Mouse (Mus musculus): ENCODE results near the gene Nudt17.
"Not testable (repeated sequence)": the region's sequence is repeated elsewhere in the genome, so short reads cannot be mapped to it uniquely, and the experiment has no call there.

Gene Nudt17

DNA sequence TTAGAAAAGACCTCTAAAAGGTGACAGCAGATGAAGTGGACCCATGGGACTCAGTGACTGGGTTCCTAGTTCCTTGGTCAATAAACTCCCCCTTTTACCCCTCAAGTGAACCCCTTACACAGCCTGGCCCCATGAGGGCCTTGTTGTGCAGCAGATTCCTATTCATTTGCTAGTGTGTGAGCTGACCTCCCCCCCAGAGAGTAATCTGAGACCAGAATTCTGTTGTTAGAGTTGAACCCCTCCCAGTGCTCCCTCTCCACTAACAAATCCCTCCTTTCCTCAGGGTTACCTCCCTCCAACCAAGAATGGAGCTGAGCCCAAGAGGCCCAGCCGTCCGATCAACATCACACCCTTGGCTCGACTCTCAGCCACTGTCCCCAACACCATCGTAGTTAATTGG is 7.4 kb downstream of the Nudt17 start:
- no peak for DNase-seq (ENCODE audit: low spot score)

DNA sequence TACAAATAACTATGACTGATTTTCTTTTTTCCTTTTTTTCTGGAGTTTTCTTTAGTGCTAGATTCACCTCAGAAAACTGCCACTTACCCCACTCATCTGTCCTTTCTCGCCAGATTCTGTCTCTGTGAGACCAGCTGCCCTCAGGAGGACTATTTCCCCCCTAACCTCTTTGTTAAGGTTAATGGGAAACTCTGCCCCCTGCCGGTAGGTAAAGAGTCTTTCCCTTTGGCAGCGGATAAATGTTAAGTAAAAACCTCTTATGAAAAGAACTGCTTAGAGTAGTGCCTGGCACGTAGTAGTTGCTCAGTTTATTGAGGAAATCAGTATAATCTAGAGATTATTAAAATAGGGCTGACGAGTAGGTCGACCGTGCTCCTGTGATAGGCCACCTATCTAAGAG is 8.0 kb downstream of the Nudt17 start:
- DNase-seq (ENCODE audit: low spot score): no peak

DNA sequence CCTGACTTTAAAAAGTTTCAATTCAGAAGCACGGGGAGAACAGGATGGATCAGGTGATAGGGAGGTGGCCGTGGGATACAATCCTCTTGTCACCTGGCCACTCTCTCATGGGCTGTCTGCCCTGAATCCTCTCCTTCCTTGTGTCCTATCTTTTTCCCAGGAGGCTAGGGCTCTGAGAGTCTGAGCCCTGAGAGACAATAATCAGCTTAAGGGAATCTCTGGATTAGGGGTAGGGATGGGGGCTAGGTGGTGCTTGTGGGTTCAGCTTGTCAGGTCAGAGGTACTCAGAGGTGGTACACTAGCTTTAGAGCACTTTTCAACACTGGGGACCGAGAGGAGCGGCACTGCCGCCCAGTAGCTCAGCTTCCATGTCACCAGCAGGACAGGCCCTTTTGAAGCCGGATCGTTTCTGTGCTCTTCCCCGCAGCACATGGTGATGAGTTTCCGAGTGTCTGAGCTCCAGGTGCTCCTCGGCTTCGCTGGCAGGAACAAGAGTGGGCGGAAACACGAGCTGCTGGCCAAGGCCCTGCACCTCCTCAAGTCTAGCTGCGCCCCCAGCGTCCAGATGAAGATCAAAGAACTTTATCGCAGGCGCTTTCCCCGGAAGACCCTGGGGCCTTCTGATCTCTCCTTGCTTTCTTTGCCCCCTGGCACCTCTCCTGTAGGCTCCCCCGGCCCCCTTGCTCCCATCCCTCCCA is 9.2 kb downstream of the Nudt17 start:
- DNase-seq (ENCODE audit: low spot score): peak; percentile 28

DNA sequence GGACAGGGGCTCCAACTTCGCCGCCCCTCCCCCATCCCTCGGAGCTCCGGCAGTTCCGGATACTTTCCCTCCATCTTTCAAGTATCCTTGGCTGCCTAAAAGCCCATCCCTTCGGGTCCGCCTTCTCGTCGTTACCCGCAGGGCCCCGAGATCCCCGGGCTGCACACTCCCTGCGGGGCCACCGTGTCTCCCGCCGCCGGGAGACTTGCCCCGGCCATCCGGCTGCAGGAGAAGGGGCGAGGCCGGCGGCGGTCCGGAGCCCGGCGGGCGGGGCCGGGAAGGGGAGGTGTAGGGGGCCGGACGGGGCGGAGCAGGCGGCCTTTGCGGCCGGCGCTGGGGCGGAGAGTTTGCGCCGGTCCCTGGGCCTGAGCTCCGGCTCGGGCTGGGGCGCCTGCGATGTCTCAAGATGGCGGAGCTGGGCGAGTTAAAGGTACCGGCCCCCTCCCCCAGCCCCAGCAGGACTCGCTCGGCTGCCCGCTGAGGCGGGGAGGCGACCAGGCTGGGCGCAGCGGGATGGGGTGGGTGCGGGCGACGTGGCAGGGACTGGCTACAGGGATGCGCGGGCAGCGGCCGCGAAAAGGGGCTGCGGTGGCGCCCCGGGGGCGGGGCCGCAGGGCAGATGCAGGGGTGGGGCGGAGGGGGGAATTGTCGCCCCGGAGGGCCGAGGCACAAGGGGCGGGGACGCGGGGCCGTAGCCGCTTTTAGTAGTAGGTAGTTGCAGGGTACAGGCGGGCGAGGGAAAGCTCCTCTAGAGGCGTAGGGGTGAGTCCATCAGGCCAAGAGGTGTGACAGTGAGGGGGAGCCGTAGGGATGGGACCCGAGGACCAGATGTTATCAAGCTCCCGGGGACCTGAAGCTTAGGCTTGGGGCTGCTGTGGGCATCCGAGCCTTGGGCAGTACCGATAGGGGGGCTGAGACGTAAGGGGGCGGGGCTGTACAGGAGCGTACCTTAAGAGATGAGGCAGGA is 11.3 kb downstream of the Nudt17 start:
- peak; percentile 90 for DNase-seq (ENCODE audit: low spot score)

DNA sequence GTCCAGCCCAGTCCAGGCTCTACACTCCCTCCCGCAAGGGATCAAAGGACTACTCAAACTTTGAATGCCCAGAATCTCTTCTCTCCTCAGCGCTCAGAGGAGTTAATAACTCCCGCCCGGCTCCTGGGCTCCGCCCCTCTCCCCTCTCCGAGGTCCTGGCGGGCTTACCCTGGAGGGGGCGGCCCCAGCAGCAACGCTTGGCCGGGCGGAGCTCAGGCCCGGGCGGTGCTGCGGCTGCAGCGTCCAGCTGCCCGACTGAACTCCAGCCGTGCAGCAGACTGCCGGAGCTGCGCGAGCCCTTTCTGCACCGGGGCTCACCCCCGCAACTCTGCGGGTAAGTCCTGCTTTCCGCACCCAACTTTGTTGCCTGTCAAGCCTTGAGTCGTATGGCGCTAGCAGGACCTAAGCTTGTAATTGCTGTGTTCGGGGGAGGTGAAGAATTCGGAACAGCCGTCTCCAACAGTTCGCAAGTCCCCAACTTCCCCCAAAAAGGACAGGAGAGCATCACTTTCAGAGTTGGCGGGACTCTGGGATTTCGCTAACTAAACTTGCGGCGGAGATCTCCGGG is 12.1 kb downstream of the Nudt17 start, which contains the start of gene Pias3:
Pias3 (plus strand) TSS at position 187 of the 568 bp plus-strand sequence.
- peak; percentile 85 for DNase-seq (ENCODE audit: low spot score)

DNA sequence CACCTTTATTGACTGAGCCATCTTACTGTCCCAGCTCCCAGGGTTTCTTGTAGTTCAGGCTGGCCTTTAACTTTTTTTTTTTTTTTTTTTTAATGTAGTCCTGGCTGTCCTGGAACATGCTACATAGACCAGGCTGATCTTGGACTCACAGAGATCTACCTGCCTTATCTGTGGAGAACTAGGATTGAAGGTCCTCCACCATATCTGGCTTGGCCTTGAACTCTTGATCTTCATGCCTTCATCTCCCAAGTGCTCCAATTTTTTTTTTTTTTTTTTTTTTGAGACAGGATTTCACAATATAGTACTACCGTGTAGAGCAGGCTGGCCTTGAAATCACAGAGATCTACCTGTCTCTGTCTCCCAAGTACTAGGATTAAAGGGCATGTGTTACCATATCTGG is 14.8 kb downstream of the Nudt17 start:
- DNase-seq (ENCODE audit: low spot score): no peak

DNA sequence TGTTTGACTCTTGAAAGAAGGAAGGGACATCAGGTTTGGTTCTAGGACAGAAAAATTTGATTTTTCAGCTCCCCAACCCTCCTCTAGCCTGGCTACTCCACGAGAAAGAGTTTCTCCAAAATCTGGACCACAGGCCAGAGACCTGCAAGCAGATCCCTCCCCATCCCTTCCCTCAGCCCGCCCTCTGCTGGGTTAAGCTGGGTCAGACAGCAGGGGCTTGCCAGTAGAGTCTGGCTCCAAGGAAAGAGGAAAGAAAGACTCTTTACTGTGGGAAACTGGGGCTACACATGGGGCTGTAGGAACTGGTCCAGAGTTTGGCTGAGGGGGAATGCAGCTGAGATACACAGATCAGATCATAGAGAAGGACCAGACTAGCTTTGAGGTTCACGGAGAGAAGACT is 15.9 kb downstream of the Nudt17 start:
- peak; percentile 36 for DNase-seq (ENCODE audit: low spot score)

DNA sequence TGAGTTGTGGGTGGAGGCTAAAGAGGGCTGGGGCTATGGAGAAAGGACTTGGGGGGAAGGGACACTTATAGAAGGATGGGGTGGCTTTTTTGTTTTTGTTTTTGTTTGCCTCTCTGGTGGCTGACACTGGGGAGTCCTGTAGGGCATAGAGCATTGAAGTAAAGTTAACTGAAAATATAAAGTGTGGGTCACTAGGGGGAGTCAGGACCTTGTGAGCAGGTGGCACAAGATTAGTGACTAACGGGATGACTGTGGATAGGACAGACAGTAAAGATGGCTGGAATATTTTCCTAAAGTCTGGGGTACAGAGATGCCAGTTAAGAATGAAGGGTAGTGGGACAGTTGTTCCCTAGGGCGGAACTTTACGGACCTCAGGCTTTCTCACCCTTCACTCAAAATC is 18.1 kb downstream of the Nudt17 start:
- DNase-seq (ENCODE audit: low spot score): no peak

DNA sequence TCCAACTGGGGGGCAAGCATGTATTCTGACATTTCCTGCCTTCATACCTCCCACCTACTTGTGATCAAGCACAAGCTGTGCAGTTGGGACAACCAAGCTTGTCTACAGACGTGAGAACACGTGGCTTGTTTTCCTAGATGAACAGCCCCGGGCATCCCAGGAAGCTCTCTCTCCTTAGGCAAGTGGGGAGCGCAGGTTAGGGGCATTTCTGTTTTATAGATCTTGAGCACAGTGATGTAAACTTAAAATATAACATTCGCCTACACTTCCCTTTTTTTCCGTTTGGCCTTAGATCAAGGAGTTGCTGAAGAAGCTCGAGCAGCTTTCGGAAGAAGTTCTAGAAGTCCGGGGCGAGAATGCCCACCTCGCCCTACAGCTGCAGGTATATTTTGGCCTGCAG is 19.5 kb downstream of the Nudt17 start:
- DNase-seq (ENCODE audit: low spot score): no peak

DNA sequence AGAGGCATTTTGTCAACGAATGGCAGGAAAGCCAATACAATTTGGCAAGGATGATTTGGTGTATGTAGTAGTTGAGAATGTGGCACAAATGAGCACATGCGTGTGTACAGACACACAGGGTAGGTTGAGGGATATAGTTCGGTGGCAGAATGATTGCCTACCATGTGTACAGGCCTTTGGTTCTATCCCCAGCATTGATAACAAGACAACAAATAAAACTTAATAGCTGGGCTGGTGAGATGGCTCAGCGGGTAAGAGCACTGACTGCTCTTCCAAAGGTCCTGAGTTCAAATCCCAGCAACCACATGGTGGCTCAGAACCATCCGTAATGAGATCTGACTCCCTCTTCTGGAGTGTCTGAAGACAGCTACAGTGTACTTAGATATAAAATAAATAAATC is 22.3 kb downstream of the Nudt17 start:
- DNase-seq (ENCODE audit: low spot score): not testable (repeated sequence)

DNA sequence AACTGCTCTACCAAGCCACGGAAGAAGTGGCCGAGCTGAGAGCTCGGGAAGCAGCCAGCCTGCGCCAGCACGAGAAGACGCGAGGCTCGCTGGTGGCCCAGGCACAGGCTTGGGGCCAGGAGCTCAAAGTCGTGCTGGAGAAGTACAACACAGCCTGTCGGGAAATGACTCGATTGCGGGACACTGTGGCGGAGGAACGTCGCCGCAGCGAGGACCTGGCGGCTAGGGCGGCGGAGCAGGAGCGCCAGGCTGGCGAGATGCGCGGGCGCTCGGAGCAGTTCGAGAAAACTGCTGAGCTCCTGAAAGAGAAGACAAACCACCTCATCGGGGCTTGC is 23.6 kb downstream of the Nudt17 start:
- DNase-seq (ENCODE audit: low spot score): no peak

DNA sequence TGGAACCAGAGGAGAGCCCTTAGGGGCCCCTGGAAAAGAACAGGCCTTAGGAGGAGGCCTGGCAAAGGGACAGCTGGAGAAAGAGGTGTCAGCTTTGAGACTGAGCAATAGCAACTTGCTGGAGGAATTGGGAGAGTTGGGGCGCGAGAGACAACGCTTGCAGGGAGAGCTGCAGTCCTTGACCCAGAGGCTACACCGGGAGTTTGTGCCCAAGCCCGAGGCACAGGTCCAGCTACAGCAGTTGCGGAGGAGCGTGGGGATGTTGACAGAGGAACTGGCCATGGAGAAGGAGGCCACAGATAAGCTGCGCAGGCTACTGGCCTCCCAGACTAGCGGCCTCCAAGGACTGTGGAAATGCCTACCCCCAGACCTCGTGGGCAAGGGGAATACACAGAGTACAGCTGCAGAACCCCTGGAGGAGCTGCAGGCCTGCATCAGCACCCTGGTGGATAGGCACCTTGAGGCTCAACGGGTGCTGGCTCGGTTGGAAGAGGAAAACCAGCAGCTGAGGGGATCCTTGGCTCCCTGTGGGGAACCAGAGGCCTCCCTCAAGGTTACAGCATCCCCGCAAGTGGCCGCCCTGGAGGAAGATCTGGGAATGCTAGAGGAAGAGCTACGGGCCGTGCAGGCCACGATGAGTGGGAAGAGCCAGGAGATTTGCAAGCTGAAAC is 24.1 kb downstream of the Nudt17 start:
- DNase-seq (ENCODE audit: low spot score): peak; percentile 52

DNA sequence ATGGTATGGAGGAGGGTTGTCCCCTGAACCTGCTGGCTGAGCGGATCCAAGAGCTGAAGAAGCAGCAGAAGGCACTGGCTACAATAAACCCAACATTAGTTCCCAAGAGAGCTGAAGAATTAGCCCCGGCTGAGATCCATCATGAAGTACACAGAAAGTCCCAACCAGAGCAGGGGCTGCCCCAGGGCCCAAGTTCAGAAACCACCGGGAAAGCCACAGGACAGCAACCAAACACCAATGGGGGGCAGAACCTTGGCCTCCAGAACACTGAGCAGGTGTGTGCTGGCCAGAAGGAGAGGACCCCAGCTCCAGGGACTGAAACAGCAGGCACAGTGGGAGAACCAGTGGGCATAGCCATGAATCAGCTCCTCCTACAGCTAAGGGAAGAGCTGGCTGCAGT is 24.9 kb downstream of the Nudt17 start:
- DNase-seq (ENCODE audit: low spot score): no peak

DNA sequence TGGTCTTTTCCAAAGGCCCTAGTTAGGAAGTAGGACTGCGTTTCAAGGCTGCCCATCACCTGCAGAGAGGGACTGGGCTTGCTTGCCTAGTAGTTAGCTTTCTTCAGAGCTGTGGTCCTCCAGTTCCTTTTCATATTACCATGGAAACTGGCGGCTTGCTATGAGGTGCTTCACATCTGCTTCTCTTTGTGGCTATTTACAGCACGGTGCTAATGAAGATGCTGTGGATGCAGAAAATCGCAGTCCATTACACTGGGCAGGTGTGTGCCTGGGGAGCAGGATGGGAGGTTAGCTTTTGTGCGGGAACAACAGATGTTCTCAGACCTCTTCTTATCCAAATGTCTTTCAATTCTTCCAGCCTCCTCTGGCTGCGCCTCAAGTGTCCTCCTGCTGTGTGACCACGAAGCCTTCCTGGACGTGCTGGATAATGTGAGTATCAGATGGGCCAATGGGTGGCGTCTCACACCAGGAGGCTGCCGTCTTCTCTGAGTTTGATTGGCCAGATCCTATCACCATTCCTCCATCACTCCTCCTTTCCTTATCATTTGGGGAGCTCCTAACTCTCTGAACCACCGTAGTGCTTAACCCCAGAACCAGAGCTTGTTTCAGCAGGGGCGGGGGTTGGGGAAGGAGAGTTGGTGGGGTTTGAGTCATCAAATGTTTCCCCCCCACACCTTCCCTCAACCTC is 27.9 kb downstream of the Nudt17 start:
- DNase-seq (ENCODE audit: low spot score): no peak

DNA sequence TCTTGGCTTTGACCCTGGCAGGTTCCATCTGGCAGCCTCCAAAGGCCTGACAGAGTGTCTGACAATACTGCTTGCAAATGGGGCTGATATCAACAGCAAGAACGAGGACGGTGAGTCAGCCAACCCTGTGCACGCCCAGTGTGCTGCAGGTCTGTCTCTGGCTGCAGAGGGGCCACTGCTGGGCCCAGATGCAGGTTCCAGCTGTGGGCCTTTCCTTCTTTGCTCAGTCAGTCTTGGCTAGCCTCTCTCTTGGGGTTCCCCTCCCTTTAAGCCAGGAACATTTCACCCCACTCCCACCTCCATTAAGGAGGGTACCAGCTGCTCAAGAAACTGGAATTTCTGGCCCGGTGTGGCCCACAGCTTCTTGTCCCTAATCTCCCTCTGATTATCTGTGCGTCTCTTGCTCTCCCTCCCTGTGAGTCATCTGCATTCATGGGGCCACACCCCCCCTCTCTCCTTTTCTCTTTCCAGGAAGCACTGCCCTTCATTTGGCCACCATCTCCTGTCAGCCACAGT is 29.1 kb downstream of the Nudt17 start:
- no peak for DNase-seq (ENCODE audit: low spot score)

DNA sequence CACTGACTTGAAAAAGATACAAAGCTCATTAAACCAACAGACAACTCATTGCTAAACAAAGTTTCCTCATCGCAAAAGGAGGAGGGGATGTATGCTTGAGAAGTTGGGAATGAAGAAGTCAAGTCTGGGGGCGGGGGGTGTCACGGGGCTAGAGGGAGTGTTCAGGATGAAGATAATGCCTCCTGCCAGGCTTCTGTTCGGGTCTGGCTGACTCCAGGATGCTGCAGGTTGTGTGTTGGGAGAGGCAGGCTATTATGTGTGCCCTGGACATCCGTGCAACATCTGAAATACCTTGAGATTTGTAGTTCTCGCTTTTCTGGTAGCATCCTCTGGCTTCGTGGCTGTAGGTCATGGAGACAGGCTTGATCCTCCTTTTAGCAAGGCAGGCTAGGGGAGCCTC is 29.9 kb downstream of the Nudt17 start:
- no peak for DNase-seq (ENCODE audit: low spot score)

DNA sequence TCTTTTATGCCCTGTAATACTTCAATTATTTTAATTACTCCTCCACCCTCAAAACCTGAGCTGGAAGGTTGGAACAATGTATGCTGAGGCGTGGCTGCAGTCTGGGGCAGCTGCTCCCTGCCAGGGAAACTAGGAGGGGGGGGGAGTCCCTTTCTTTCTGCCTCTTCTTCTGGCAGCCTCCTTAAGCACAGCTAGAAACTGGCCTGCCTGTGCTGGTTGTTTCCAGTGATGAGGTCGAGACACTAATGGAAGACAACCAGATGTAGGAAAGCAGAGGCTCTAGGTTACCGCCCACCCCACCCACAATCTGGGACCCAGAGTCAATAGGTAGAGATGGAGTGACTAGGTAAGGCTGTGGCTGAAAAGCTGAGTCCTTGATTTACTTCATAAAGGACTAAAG is 32.7 kb downstream of the Nudt17 start:
- DNase-seq (ENCODE audit: low spot score): no peak

DNA sequence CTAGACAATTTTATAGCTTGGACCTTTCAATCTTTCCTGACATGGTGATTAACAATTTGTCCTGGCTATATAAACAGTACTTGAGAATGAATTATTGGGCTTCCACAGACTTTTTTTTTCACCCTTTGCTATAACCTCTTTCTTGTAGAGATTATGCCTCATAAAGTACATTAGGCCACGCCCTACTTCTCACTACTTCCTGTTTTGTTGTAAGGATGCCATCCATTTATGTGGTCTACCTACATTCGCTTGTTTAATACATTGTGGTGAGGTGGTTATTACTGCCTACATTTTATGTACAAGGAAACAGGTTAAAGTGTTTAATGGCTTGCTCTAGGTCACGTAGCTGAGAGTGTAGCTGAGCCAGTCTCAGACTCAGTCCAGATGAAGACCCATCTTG is 33.2 kb downstream of the Nudt17 start:
- no peak for DNase-seq (ENCODE audit: low spot score)

DNA sequence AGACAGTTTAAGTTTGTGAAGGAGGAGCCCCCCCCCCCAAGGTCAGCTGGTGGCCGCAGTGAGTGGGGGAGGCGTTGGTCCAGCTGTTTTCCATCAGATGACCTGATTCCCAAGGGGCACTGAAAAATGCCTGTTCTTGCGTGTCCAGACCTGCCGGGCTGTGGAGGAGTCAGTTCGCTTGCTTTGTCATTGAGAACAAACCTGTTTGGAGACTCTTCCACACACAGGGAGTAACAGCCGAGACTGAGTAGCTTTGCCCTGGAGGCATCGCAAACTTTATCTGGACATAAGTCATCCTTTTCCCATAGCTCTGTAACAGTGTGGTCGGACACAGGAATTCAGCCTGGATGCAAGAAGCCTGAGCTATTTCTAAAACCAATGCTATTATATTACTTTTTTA is 33.9 kb downstream of the Nudt17 start:
- no peak for DNase-seq (ENCODE audit: low spot score)

DNA sequence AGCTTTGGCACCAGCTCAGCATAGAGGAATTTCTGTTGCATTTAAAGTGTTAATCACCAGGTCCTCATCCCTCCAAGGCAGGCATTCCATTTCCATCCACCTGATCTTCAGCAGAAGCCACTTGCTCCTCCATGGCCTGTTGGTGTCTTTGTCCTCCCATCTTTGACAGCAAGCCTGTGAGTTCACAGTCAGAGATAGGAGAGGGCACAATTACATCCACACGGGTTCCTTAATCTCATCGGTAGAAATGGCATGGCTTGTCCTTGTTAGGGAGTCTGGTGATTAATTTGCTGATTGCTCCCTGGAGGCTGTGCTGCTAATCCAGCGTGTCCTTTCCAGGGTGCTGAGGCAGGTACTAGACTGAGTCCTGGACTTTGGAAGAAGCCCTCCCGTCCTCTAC is 34.8 kb downstream of the Nudt17 start:
- no peak for DNase-seq (ENCODE audit: low spot score)

DNA sequence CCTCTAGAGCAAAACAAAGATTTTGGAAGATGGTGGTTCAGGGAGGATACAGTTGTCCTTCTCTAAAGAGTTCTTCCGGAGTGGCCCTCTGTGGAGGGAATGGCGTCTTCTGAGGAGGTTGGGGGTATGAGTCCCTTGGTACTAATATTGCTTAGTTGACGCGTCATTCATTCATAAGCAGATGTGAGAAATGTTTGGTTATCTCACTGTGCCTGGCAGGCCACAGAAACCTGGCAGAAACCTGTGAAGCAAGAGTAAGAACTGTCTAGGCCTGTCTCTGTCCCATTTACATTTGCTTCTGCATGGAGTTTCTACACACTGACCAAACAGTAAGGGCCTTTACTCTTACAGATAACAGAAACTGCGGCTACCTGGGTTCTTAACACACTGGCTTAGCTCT is 36.8 kb downstream of the Nudt17 start:
- no peak for DNase-seq (ENCODE audit: low spot score)
